Mouse (Mus musculus) fibroblast of lung, adult 2 months (primary cell): ENCODE data around the gene Cpb2.

ENCODE experiments used
- DNase-seq: peaks from one replicate; pipeline ENCODE4 v3.0.0-alpha.2; 2011; ENCODE audit warnings: low read depth

The Cpb2 gene

DNA sequence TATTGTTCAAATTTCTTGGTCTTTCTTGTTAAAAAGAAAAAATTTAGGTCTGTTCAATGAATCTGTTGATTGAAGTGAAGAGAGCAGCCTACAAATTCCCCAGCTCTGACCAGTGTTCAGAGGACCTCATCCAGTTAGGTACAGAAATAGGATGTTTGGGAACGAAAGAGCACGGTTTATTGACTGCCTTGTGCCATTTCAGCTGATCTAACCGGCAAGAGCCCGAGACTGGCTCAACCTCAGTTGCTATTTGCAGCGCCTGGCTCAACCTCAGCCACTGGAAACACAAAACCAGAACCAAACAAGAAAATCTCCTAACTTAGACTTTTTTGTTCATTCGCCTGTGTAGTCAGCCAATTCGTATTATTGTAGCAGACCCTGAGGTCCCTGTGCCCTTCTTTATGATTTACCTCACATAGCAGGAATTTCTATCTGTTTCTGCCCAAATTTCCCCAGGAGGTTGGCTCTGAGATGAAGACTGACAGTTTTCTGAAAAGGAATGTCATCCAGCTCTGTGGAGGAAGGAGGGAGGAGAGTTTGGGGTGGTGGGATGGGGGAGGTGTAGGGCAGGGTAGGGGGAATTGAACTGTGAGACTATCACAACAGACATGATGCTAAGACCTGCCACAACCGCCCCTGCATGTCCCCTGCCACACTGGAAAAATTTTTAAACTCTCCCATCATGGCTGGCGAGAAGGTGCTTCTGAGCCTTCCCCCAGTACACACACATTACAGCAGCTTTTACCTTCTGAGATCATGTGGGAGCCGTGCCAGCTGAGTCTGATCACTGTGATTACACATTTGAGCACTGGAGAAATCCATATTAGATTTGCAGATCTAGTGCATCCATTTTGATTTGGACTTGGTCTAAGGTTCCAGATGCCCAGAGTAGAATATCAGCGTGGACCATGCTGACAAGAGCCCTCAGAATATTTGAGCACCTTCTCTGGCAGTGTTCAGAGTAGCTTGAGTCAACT lies 4.2 kb downstream of the Cpb2 start:
- DNase-seq: no peak

DNA sequence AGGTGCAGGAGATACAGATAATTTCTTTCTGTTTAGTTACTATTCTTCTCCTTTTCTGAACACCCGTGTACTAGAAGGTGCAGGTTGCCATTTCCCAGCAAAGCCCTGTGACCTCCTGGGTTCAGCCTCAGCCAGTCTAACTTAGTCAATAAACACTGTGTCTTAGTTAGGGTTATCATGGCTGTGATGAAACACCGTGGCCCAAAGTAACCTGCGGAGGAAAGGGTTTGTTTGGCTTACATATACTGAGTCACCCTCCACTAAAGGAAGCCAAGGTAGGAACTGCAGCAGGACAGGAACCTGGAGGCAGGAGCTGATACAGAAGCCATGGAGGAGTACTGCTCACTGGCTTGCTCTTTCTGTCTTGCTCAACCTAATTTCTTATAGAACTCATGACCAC lies 8.3 kb downstream of the Cpb2 start:
- no peak for DNase-seq

DNA sequence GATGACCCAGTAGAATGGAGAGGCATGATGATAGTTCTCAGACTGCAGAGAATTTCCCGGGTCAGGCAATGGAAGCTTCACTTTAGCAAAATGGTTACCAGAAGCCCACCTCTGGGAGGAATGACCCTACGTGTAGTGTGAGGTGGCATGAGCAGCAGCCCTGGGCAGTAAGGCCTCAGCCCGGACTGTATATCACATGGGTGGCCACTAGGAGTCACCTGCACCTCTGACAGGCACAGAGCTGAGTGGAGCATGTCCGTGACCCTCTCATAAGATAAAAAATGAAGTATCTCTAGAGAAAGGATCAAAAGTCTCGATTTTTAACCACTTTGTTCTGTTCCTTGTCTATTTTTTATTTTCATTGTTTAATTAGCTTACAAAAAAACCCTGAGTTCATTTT lies 14.4 kb downstream of the Cpb2 start:
- DNase-seq: no peak

DNA sequence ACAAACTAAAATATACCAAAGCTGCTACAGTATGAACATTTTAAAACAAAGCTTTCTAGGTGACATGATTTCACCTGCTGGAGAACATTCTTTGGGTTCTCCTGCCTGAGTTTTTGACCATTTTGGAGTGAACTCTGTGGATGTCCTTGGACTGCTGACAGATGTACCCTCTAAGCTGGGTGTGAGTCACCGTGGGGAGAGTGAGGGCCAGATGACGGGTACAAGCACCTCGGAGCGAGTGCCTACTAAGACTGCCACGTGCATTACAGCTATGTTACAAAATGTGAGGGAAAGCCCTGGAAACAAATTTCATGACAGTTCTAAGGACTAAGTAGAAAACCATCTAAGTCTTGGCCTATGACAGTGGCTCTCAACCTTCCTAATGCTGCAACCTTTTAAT lies 27.4 kb downstream of the Cpb2 start:
- no peak for DNase-seq

DNA sequence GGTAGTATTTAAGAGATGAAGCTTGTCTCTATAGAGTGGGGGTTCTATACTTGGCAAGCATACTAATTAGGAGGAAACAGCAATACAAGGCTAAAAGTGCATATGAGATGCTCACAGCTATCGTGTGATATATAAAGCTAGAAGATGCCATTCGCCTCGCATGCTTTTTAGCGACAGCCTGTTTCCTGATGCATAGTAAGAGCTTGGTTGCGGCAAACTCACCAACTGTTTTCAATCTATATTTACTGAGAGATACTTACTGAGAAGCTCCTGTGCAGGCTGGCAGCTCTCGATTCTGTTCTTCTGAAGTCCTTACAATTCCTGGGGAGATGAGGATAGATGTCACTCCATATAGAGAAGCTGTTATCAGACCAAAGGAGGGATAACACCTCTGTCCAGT lies 37.6 kb downstream of the Cpb2 start:
- DNase-seq: no peak

DNA sequence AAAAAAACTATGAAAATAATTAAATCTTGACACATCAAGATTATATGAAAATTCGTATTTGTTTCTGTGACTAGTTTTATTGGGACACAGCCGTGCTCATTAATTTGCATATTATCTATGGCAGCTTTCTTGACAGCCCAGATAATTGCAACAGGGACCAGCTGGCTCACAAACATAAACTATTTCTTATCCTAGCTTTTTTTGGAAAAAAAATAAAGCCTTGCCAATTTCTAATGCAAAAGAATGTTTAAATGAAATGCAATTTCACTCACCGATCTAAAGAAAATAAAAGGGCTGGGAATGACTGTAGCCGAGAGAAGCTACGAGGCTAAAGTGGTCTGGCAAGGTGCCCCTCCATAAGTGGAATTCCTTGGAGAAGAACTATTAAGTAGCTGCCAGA lies 38.3 kb downstream of the Cpb2 start:
- no peak for DNase-seq

DNA sequence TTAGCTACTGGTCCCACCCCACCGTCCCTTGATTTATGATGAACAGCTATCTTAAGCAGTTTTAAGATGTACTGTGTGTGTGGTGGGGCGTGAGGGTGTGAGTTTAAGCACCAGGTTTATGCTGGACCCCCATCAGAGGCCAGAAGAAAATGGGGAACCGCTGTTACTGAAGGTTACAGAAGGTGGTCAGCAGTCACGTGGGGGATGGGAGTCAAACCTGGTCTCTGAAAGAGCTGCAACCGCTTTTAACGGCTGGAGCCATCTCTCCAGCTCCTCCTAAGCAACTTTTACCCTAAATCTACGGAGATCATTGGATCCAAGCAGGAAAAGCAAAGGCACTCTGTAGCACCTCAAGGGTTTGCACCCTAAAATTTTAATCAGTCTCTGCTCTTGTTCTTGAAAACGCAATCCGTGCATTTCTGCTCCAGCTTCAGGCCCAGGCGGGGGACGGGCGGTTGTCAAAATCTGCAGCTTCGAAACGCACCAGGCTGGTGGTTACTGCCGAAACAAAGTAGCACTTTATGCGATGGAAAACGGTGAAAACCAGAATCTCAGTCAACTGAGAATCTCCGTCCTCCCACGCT lies 41.6 kb downstream of the Cpb2 start:
- DNase-seq: no peak

DNA sequence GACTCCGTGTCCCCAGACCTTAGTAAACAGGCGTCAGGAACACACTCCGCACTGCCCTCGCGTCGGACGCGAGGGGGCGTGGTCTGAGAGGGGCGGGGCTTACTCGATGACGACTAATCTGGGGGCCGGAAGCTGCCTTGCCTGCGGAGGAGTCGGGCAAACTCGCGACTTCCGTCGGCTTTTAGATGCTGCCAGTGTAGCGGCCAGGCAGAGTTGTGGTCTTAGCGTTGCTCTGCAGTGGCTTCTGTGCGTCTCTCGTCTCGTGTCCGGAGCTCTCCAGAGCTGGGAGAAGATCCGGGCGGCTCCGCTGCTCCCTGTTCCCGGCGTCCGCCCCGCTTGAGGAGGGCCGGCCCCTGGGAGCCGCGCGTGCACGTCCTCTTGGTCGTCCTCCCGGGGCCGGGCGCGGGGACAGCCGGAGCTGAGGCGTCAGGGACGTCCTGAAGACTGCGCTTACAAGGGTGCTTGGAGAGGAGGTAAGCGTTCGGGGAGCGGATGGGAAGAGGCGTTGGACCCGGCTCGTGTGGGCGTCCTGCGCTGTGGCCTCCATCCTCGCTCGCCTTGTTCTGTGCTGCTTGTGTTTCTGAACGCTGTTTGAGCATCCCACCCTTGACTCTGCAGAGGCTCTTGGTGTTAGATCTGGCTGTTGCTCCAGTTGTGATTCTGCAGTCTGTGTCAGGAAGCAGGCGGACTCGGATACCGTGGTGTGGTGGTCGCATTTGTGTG lies 42.3 kb downstream of the Cpb2 start, which contains the start of gene Zc3h13:
TSS of gene Zc3h13 (plus strand) at position 181 of the 723 bp plus-strand sequence.
- DNase-seq: peak; percentile 83

DNA sequence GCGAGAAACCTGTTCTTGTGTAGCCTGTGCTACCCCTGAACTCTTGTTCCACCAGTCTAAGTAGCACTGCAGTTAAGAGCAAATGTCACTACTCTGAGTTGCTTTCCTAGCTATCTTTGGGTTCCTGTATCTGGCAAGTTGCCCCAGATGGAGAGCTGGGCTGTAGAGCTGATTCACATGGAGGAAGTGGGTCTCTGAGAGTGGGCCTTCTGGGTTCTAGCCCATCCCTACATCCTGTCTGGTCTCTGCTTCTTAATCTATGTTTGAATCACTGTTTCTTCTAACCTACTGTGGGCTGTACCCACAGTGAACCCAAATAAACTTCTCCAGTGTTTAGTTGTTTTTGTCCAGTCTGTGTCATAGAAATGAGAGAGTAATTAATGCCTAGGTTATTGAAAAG lies 59.0 kb downstream of the Cpb2 start:
- no peak for DNase-seq

DNA sequence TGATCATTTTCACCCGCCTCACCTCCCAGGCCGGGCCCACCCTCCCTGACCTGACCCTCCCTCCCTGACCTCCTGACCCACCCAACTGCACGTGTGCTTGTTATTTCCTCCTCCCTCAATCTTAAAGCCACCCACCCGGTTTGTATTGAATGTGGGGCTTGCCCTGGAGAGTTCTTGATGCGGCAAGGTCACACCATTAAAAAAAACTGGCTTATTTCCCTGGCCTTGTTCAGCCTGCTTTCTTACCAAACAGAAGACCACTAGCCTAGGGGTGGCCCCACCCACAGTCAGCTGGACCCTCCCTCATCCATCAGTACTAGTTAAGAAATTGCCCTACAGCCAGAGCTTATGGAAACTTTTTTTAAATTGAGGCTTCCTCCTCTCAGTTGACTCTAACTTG lies 61.7 kb downstream of the Cpb2 start:
- no peak for DNase-seq

DNA sequence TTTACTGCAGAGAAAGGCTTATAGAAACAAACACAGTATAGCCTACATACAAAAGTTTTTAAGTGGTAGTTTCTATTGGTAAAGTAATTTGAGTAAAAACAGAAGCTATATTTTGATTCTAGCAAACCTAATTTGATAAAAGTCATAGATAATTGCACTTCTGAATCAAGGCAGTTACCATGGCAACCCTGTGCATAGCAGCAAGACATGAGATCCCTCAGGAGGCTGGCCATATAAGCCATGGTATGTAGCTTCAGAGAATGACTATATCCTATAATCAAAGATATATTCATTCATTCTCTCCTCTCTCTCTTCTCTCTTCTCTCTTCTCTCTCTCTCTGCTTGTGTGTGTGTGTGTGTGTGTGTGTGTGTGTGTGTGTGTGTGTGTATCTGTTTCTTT lies 65.8 kb downstream of the Cpb2 start:
- DNase-seq: no peak

DNA sequence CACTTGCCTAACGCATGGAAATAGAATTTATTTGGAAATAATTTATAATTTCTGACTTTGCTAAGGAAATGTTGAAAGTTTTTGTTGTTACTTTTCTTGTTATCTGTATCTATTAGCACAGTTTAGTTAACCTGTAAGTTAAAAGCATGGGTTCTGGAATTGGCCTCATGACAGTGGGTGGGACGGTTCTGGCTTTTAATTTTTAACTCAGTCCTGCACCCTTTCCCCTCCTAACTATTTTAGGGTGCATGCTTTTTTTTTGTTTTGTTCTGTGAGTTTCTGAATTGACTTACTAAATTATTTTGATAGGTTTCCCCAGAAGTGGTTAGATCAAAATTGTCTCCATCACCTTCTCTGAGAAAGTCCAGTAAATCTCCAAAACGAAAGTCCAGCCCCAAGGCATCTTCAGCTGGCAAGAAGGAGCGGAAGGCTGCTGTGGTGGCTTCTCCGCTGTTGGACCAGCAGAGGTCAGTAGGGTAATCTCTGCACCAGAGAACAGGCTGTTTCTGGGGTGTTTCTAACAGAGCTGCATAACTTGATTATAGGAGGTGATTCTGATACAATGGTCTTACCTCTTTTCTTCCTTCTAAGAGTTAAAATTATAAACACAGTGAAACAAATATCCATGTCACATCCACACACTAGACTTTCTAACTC lies 67.4 kb downstream of the Cpb2 start:
- DNase-seq: no peak

DNA sequence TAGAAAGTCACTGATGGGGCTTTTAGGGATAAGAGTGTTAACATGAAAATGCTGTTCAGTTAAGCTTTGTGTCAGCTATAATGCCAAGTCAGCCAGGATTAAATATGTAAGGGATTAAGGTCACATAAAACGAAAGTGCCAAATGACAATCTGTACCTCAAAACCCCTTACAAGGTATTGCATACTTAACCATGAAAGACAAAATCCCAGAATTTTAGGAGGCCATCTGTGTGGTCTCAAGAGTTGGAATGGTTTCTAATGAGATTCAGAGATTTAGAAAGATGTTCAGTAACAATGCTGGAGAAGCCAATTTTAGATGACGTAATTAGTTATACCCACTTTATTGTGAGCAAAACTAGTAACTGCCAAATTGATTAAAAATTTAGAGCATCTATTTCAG lies 72.4 kb downstream of the Cpb2 start:
- no peak for DNase-seq

DNA sequence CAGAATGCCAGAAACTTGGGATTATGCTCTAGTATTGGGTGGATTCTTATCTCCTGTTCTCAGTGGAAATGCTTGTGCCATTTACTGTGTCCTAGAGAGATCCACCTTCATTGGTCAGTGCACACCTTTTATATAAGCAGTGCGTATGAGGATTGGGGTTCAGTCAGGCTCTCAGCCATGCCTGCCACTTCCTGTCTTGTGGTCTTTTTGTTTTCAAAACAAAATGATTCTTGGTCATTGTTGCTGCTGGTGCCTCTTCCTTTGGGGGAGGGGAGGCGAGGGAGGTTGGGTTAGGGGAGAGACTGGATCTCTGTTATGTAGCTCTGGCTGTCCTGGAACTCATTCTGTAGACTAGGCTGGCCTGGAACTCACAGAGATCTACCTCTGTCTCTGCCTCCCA lies 76.6 kb downstream of the Cpb2 start:
- DNase-seq: no peak

DNA sequence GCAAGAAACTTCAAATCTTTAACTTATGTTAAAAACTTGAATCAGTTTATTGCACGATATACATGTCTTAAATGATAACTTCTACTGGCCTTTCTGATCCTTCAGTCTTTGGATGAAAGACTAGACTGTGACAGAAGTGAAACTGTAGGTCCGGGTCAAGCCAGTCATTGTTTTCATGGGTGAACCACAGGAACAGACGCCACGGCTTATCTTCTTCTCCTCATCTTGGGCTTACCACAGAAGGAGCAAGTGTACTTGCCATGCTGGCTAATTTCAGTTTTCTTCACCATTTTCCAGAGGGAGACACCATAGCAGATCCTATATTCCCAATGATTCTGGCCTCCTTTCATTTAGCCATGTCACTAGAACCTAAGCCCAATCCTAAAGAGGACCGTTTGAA lies 78.2 kb downstream of the Cpb2 start:
- DNase-seq: no peak

DNA sequence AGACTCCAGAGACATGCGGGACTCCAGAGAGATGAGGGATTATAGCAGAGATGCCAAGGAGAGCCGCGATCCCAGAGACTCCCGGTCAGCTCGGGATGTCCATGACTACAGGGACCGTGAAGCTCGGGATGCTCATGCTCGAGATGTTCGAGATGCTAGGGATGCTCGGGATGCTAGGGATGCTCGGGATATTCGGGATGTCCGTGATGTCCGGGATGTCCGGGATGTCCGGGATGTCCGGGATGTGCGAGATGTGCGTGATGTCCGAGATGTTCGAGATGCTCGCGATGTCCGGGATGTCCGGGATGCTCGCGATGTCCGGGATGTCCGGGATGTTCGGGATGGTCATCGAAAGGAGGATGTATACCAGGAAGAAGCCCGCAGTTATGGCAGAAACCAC lies 81.3 kb downstream of the Cpb2 start:
- no peak for DNase-seq

DNA sequence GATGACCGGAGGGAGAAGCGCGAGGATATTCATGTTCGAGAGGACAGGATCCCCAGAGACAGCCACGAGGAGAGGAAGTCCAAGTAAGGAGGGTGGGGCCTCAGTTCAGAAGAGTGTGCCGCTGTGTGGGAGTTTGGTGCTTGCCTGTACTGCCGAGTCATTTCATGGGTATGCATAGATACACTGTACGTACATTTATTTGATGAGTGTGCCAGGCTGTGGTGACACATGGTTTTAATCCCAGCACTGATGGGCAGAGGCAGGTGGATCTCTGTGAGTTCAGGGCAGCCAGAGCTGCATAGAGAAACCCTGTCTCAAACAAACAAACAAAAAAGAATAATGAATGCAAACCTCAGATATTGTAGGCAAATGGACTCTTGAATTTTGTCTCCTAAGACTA lies 86.0 kb downstream of the Cpb2 start:
- DNase-seq: no peak

DNA sequence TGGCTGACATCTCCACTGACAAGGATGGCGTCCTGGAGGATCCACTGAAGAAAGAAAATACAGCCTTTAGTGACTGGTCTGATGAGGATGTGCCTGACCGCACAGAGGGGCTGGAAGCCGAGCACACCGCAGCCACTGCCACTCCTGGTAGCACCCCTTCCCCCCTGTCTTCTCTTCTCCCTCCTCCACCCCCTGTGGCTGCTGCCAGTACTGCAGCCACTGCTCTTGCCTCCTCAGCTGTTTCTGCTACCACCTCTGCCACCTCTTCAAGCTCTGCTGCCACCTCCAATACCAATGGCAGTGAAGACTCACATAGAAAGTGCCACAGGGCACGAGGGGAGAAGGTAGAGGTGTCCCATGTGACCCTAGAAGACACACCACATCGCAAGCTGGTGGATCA lies 88.5 kb downstream of the Cpb2 start:
- no peak for DNase-seq
